Mouse (Mus musculus): ENCODE results near the gene Tmprss9. TPM values are rescaled to one million over a fixed set of nuclear protein-coding genes. Genes with fewer than 3 reads are reported as not detected.
A peak's percentile ranks its signal among the peaks of the same experiment; 100 is the strongest.

Gene Tmprss9
- polyA plus RNA-seq, 1 experiment, result not detected

DNA sequence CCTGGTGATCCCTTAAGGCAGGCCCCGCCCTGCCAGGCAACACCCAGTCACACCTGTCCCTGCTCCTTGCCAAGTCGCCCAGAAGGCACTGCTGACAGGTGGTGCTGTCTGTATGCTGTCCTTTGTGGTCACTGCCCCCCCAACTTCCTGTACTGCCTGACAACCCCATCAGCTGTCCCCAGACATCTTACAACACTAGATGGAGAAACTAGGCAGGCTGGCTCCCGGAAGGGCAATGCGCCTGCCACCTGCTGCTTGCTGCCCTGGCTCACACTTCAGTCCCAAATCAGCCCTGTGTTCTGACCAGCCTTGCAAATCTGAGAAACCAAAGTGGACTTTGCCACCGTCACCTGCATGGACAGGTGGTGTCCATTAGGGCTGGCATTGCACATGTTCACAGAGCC is 42.6 kb downstream of the Tmprss9 start:
- Histone ChIP-seq H3K4me1 (ENCODE audit: control insufficient read depth, insufficient read depth, low read length) (peaks cover 20% of the 10 kb centered on the region), H3K27ac (ENCODE audit: insufficient read depth, low read depth, low read length) (no peak overlapping the region), H3K4me3 (ENCODE audit: insufficient read depth, low read depth, low read length) (no peak overlapping the region)
- TF ChIP-seq CTCF (IDR thresholded peaks at IDR 0.05; ENCODE audit: insufficient read depth, low read depth, low read length) (no peak), POLR2A (IDR thresholded peaks at IDR 0.05; ENCODE audit: insufficient read depth, low read depth, low read length) (no peak)
- 96% methylated on average over 5 of the region's 5 CpGs for WGBS

DNA sequence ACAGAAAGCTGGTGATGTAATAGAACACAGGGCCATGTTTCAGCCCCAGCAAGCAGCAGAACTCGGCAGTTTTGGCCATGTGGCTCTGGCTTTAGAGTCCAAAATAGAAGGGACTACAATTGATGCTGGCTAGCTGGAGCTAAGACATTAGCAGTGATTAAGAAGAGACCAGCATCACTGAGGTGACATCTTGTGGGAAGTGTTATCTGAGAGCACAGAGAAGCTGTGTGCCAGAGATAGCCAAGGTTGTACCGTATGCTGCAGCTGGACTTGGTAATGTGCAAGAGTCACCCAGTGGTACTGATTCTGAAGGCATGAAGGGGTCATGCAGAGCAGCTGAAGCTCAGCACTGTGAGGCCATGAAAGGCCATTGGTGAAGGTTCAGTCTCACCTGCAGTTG is 43.6 kb downstream of the Tmprss9 start:
- Histone ChIP-seq H3K27ac (ENCODE audit: insufficient read depth, low read depth, low read length) (no peak overlapping the region), H3K4me3 (ENCODE audit: insufficient read depth, low read depth, low read length) (no peak overlapping the region), H3K4me1 (ENCODE audit: control insufficient read depth, insufficient read depth, low read length) (peaks cover 20% of the 10 kb centered on the region)
- no peak for TF ChIP-seq POLR2A (IDR thresholded peaks at IDR 0.05; ENCODE audit: insufficient read depth, low read depth, low read length)
- TF ChIP-seq CTCF (IDR thresholded peaks at IDR 0.05; ENCODE audit: insufficient read depth, low read depth, low read length), result no peak
- WGBS, result 71% methylated on average over 2 of the region's 2 CpGs

DNA sequence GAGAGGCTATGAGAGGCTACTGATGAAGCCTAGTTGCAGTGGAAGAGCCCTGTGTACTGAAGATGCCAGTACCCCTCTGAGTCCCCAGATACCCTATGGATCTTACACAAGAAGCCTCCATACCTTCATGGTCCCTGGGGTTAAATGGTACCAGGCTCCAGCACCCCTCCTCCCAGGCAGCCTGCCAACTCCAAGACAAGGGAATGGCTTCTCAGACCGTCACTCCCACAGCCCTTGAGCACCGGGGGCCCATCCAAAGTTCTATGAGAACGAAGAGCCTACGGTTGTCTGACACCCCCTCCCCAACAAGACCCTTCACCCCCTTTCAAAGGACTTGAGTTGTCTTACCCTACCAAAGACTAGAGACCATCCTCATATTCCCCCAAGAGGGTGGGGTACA is 44.1 kb downstream of the Tmprss9 start:
- Histone ChIP-seq H3K27ac (ENCODE audit: insufficient read depth, low read depth, low read length) (no peak overlapping the region), H3K4me3 (ENCODE audit: insufficient read depth, low read depth, low read length) (no peak overlapping the region), H3K4me1 (ENCODE audit: control insufficient read depth, insufficient read depth, low read length) (peaks cover 20% of the 10 kb centered on the region)
- TF ChIP-seq POLR2A (IDR thresholded peaks at IDR 0.05; ENCODE audit: insufficient read depth, low read depth, low read length) (no peak), CTCF (IDR thresholded peaks at IDR 0.05; ENCODE audit: insufficient read depth, low read depth, low read length) (no peak)
- WGBS, result 64% methylated on average over 4 of the region's 4 CpGs

- H3K4me1 ChIP-seq (ENCODE audit: control insufficient read depth, insufficient read depth, low read length), result peaks cover 27% of the 10 kb centered on the region
- H3K4me3 ChIP-seq (ENCODE audit: insufficient read depth, low read depth, low read length), result peak overlapping the region; percentile 92
- 1% methylated on average over 15 of the region's 15 CpGs for WGBS
- no peak overlapping the region for H3K27ac ChIP-seq (ENCODE audit: insufficient read depth, low read depth, low read length)
- TF ChIP-seq CTCF (IDR thresholded peaks at IDR 0.05; ENCODE audit: insufficient read depth, low read depth, low read length) (no peak), POLR2A (IDR thresholded peaks at IDR 0.05; ENCODE audit: insufficient read depth, low read depth, low read length) (no peak)
Observed at GRCm38 (mm10) chr10:80917336-80917778, 45.7 kb downstream of the Tmprss9 start.

GRCm38 (mm10) chr10:80917779-80918434 is 46.3 kb downstream of the Tmprss9 start, which contains the start of gene Lmnb2:
Gene Lmnb2, minus strand, starts transcription at chr10:80918245.
- Histone ChIP-seq H3K4me3 (ENCODE audit: insufficient read depth, low read depth, low read length) (peak within 1 kb of the TSS; percentile 92), H3K27ac (ENCODE audit: insufficient read depth, low read depth, low read length) (no peak within 1 kb of the TSS), H3K4me1 (ENCODE audit: control insufficient read depth, insufficient read depth, low read length) (peaks cover 27% of the 10 kb centered on the region)
- TF ChIP-seq CTCF (IDR thresholded peaks at IDR 0.05; ENCODE audit: insufficient read depth, low read depth, low read length), result no peak
- TF ChIP-seq POLR2A (IDR thresholded peaks at IDR 0.05; ENCODE audit: insufficient read depth, low read depth, low read length), result peak; percentile 58
- WGBS, result under 1% methylated on average over 61 of the region's 61 CpGs

- Histone ChIP-seq H3K4me3 (ENCODE audit: insufficient read depth, low read depth, low read length) (no peak overlapping the region), H3K27ac (ENCODE audit: insufficient read depth, low read depth, low read length) (no peak overlapping the region), H3K4me1 (ENCODE audit: control insufficient read depth, insufficient read depth, low read length) (peaks cover 14% of the 10 kb centered on the region)
- 17% methylated on average over 16 of the region's 16 CpGs for WGBS
- no peak for TF ChIP-seq CTCF (IDR thresholded peaks at IDR 0.05; ENCODE audit: insufficient read depth, low read depth, low read length)
- no peak for TF ChIP-seq POLR2A (IDR thresholded peaks at IDR 0.05; ENCODE audit: insufficient read depth, low read depth, low read length)
Observed at GRCm38 (mm10) chr10:80921923-80922322, 50.3 kb downstream of the Tmprss9 start.

- Histone ChIP-seq H3K27ac (ENCODE audit: insufficient read depth, low read depth, low read length) (no peak overlapping the region), H3K4me3 (ENCODE audit: insufficient read depth, low read depth, low read length) (no peak overlapping the region), H3K4me1 (ENCODE audit: control insufficient read depth, insufficient read depth, low read length) (peaks cover 18% of the 10 kb centered on the region)
- TF ChIP-seq CTCF (IDR thresholded peaks at IDR 0.05; ENCODE audit: insufficient read depth, low read depth, low read length) (no peak), POLR2A (IDR thresholded peaks at IDR 0.05; ENCODE audit: insufficient read depth, low read depth, low read length) (no peak)
- 58% methylated on average over 3 of the region's 3 CpGs for WGBS
Observed at GRCm38 (mm10) chr10:80925472-80925871, 53.8 kb downstream of the Tmprss9 start.

DNA sequence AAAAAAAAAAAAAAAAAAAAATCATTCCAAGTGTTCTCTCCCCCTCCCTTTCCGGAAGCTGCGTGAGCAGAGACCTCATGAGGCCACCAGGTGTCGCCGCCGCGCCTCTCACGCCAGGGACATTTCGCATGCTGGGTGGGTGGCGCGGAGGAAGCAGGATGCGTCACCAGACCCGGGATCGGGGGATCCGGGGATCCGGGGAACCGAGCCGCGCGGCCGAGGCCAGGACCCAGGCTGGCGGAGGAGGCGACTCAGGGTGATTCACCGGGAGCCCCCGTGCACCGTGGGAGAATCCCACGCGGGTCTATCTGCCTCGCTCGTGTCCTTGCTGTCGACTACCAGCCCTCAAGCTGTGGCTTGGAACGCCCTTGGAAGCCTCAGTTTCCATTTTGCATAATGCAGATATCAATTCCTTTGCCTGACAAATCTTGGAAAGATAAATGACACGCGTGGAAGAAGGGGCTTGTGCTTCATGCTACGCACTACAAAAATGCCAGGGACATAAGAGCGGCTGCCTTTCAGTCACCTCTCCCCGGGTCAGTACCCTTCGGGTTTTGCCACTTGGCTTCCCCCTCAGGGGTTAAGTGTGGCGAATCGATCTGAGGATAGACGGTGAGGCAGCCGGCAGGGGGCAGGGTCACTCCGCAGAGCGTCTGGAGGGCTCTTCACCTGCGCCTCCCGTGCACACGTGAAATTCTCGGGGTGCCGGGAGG is 57.1 kb downstream of the Tmprss9 start:
- H3K4me3 ChIP-seq (ENCODE audit: insufficient read depth, low read depth, low read length), result peak overlapping the region; percentile 80
- WGBS, result under 1% methylated on average over 48 of the region's 48 CpGs
- H3K4me1 ChIP-seq (ENCODE audit: control insufficient read depth, insufficient read depth, low read length), result peaks cover 41% of the 10 kb centered on the region
- H3K27ac ChIP-seq (ENCODE audit: insufficient read depth, low read depth, low read length), result peak overlapping the region; percentile 87
- TF ChIP-seq CTCF (IDR thresholded peaks at IDR 0.05; ENCODE audit: insufficient read depth, low read depth, low read length) (peak; percentile 97), POLR2A (IDR thresholded peaks at IDR 0.05; ENCODE audit: insufficient read depth, low read depth, low read length) (peak; percentile 35)
